Mouse (Mus musculus): Measurements from ENCODE around the gene Lamp2. TPM values are rescaled to one million over a fixed set of nuclear protein-coding genes. Genes with fewer than 3 reads are reported as not detected.
"Not testable (repeated sequence)": the region's sequence is repeated elsewhere in the genome, so short reads cannot be mapped to it uniquely, and the experiment has no call there.

Lamp2 gene
- polyA plus RNA-seq, 1 experiment from 2014 or later = 122 TPM

- no peak overlapping the region for H3K4me2 ChIP-seq
- H3K36me3 ChIP-seq = peaks cover 61% of the 10 kb centered on the region
- no peaks in the 10 kb centered on the region for H3K4me1 ChIP-seq
- no peak overlapping the region for H3K27ac ChIP-seq (replicated peaks)
- no peak overlapping the region for H3K9ac ChIP-seq
- ATAC-seq (ENCODE audit: extremely low read depth, insufficient number of reproducible peaks, low FRiP score, low TSS enrichment) = no peak
- whole genome bisulfite sequencing = 50% methylated on average over 1 of the region's 1 CpGs
- no peaks in the 10 kb centered on the region for H3K9me3 ChIP-seq
- no peaks in the 10 kb centered on the region for H3K27me3 ChIP-seq (replicated peaks)
- no peak overlapping the region for H3K4me3 ChIP-seq
These were observed 30.2 kb downstream of the Lamp2 start for GRCm38 (mm10) chrX:38426043-38426442.

- Histone ChIP-seq H3K36me3 (peaks cover 42% of the 10 kb centered on the region), H3K9ac (no peak overlapping the region), H3K4me2 (no peak overlapping the region), H3K27ac (replicated peaks) (peak overlapping the region; percentile 39), H3K27me3 (replicated peaks) (no peaks in the 10 kb centered on the region), H3K9me3 (no peaks in the 10 kb centered on the region), H3K4me1 (no peaks in the 10 kb centered on the region), H3K4me3 (no peak overlapping the region)
- no peak for ATAC-seq (ENCODE audit: extremely low read depth, insufficient number of reproducible peaks, low FRiP score, low TSS enrichment)
- WGBS = 63% methylated on average over 3 of the region's 3 CpGs
These were observed 33.2 kb downstream of the Lamp2 start for GRCm38 (mm10) chrX:38423096-38423495.

- peaks cover 39% of the 10 kb centered on the region for H3K36me3 ChIP-seq
- peak overlapping the region; percentile 68 for H3K27ac ChIP-seq (replicated peaks)
- no peak for ATAC-seq (ENCODE audit: extremely low read depth, insufficient number of reproducible peaks, low FRiP score, low TSS enrichment)
- H3K4me3 ChIP-seq = no peak overlapping the region
- no peak overlapping the region for H3K9ac ChIP-seq
- H3K27me3 ChIP-seq (replicated peaks) = no peaks in the 10 kb centered on the region
- H3K9me3 ChIP-seq = no peaks in the 10 kb centered on the region
- no peak overlapping the region for H3K4me2 ChIP-seq
- 58% methylated on average over 3 of the region's 3 CpGs for WGBS
- H3K4me1 ChIP-seq = no peaks in the 10 kb centered on the region
These were observed 33.9 kb downstream of the Lamp2 start for GRCm38 (mm10) chrX:38422396-38422795.

GRCm38 (mm10) chrX:38403879-38404278 lies 52.4 kb downstream of the Lamp2 start:
- Histone ChIP-seq H3K27me3 (replicated peaks) (no peaks in the 10 kb centered on the region), H3K4me1 (no peaks in the 10 kb centered on the region), H3K9me3 (no peaks in the 10 kb centered on the region), H3K4me3 (no peak overlapping the region), H3K27ac (replicated peaks) (no peak overlapping the region), H3K36me3 (0 out of 2 replicates have a peak, but pooled peaks cover 12% of the 10 kb centered on the region), H3K9ac (no peak overlapping the region), H3K4me2 (no peak overlapping the region)
- 76% methylated on average over 3 of the region's 3 CpGs for WGBS
- ATAC-seq (ENCODE audit: extremely low read depth, insufficient number of reproducible peaks, low FRiP score, low TSS enrichment) = no peak

- Histone ChIP-seq H3K27me3 (replicated peaks) (no peaks in the 10 kb centered on the region), H3K4me1 (no peaks in the 10 kb centered on the region), H3K27ac (replicated peaks) (no peak overlapping the region), H3K9ac (no peak overlapping the region), H3K9me3 (no peaks in the 10 kb centered on the region), H3K4me2 (no peak overlapping the region), H3K4me3 (no peak overlapping the region), H3K36me3 (0 out of 2 replicates have a peak, but pooled peaks cover 10% of the 10 kb centered on the region)
- no peak for ATAC-seq (ENCODE audit: extremely low read depth, insufficient number of reproducible peaks, low FRiP score, low TSS enrichment)
- 73% methylated on average over 5 of the region's 5 CpGs for WGBS
These were observed 53.3 kb downstream of the Lamp2 start for GRCm38 (mm10) chrX:38402981-38403380.

GRCm38 (mm10) chrX:38402004-38402403 lies 54.2 kb downstream of the Lamp2 start:
- no peak for ATAC-seq (ENCODE audit: extremely low read depth, insufficient number of reproducible peaks, low FRiP score, low TSS enrichment)
- Histone ChIP-seq H3K4me3 (no peak overlapping the region), H3K27ac (replicated peaks) (no peak overlapping the region), H3K27me3 (replicated peaks) (no peaks in the 10 kb centered on the region), H3K4me2 (no peak overlapping the region), H3K36me3 (0 out of 2 replicates have a peak, but pooled peaks cover 3% of the 10 kb centered on the region), H3K4me1 (no peaks in the 10 kb centered on the region), H3K9me3 (no peaks in the 10 kb centered on the region), H3K9ac (no peak overlapping the region)
- WGBS = 34% methylated on average over 6 of the region's 6 CpGs

- Histone ChIP-seq H3K27me3 (replicated peaks) (no peaks in the 10 kb centered on the region), H3K9ac (no peak overlapping the region), H3K4me1 (no peaks in the 10 kb centered on the region), H3K9me3 (no peaks in the 10 kb centered on the region), H3K4me3 (no peak overlapping the region), H3K36me3 (0 out of 2 replicates have a peak, but pooled peaks cover 3% of the 10 kb centered on the region), H3K27ac (replicated peaks) (no peak overlapping the region), H3K4me2 (no peak overlapping the region)
- 76% methylated on average over 3 of the region's 3 CpGs for WGBS
- ATAC-seq (ENCODE audit: extremely low read depth, insufficient number of reproducible peaks, low FRiP score, low TSS enrichment) = no peak
These were observed 55.6 kb downstream of the Lamp2 start for GRCm38 (mm10) chrX:38400616-38401015.

GRCm38 (mm10) chrX:38399671-38400070 lies 56.6 kb downstream of the Lamp2 start:
- Histone ChIP-seq H3K9me3 (no peaks in the 10 kb centered on the region), H3K4me1 (no peaks in the 10 kb centered on the region), H3K36me3 (no peaks in the 10 kb centered on the region), H3K27ac (replicated peaks) (no peak overlapping the region), H3K4me2 (no peak overlapping the region), H3K4me3 (no peak overlapping the region), H3K27me3 (replicated peaks) (no peaks in the 10 kb centered on the region), H3K9ac (no peak overlapping the region)
- WGBS = 82% methylated on average over 1 of the region's 1 CpGs
- no peak for ATAC-seq (ENCODE audit: extremely low read depth, insufficient number of reproducible peaks, low FRiP score, low TSS enrichment)

GRCm38 (mm10) chrX:38373169-38373568 lies 83.1 kb downstream of the Lamp2 start:
- not testable (repeated sequence) for H3K9me3 ChIP-seq; H3K36me3 ChIP-seq; H3K27ac ChIP-seq (replicated peaks); H3K4me3 ChIP-seq; H3K4me2 ChIP-seq; H3K9ac ChIP-seq; H3K4me1 ChIP-seq; H3K27me3 ChIP-seq (replicated peaks); ATAC-seq (ENCODE audit: extremely low read depth, insufficient number of reproducible peaks, low FRiP score, low TSS enrichment)
- WGBS = 61% methylated on average over 1 of the region's 1 CpGs

GRCm38 (mm10) chrX:38364621-38365020 lies 91.6 kb downstream of the Lamp2 start:
- not testable (repeated sequence) for H3K9ac ChIP-seq; ATAC-seq (ENCODE audit: extremely low read depth, insufficient number of reproducible peaks, low FRiP score, low TSS enrichment); H3K36me3 ChIP-seq; H3K27me3 ChIP-seq (replicated peaks); H3K9me3 ChIP-seq; H3K4me1 ChIP-seq; H3K4me2 ChIP-seq; H3K27ac ChIP-seq (replicated peaks); H3K4me3 ChIP-seq
- WGBS = 46% methylated on average over 1 of the region's 1 CpGs

GRCm38 (mm10) chrX:38362016-38362415 lies 94.2 kb downstream of the Lamp2 start:
- no peaks in the 10 kb centered on the region for H3K9me3 ChIP-seq
- H3K27me3 ChIP-seq (replicated peaks) = no peaks in the 10 kb centered on the region
- no peak overlapping the region for H3K4me3 ChIP-seq
- H3K9ac ChIP-seq = no peak overlapping the region
- no peaks in the 10 kb centered on the region for H3K4me1 ChIP-seq
- ATAC-seq (ENCODE audit: extremely low read depth, insufficient number of reproducible peaks, low FRiP score, low TSS enrichment) = no peak
- no peak overlapping the region for H3K4me2 ChIP-seq
- H3K27ac ChIP-seq (replicated peaks) = no peak overlapping the region
- H3K36me3 ChIP-seq = no peaks in the 10 kb centered on the region
- 68% methylated on average over 8 of the region's 8 CpGs for WGBS
